Mouse (Mus musculus): Measurements from ENCODE around the gene Ftl1. TPM values are rescaled to one million over a fixed set of nuclear protein-coding genes. Genes with fewer than 3 reads are reported as not detected.
"Not testable (repeated sequence)": the region's sequence is repeated elsewhere in the genome, so short reads cannot be mapped to it uniquely, and the experiment has no call there.

Gene Ftl1
- total RNA-seq (2012; rRNA removed) (1,416 and 1,470 TPM in 2 replicates), polyA plus RNA-seq (2012; ENCODE audit: insufficient read depth in 1 of 2, insufficient read length in 2 of 2, low read depth in 1 of 2, low replicate concordance in 2 of 2, missing spikeins in 1 of 2) (1,000 to 10,000 TPM in 1 of 2 experiments, not detected in 1; 2,290 TPM)

DNA sequence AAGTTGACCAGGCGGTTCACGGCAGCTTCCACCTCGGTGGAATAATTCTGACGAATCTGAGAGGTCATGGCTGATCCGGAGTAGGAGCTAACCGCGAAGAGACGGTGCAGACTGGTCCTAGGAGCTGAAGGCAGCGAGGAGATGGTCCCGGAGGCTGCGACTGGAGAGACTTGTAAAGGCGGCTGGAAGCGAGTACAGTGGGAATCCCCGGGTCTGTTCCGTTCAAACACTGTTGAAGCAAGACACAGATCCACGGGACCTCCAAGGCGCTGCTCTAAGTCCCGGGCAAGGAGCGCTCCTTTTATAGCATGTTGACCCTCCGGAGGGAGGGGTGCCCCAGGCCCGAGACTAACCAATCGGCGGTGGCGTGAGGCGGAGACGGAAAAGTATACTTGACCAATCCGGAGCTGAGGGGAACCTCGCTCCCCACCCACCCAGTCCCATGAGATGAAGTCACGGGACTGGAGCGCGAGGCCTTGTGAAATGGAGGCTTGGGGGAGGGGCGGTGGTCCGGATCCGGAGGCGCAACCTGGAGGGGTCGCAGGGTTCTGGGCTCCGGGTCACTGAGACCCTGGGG, at the start of gene Ftl1:
Gene Ftl1, minus strand, starts transcription at position 321 of the 577 bp plus-strand sequence.
- not testable (repeated sequence) for H3K9me3 ChIP-seq (replicated peaks; ENCODE audit: insufficient read depth, low read length); H3K27me3 ChIP-seq (ENCODE audit: control insufficient read depth in 1 of 2, insufficient read depth in 2 of 2, low read length in 2 of 2)
- Histone ChIP-seq H3K27ac (ENCODE audit: control insufficient read depth, low read depth, low read length) (peak within 1 kb of the TSS; percentile 96), H3K79me2 (ENCODE audit: control insufficient read depth, insufficient read depth, low read length, poor library complexity) (peaks cover 24% of the 10 kb centered on the region), H3K36me3 (ENCODE audit: control insufficient read depth in 1 of 2, insufficient read depth in 2 of 2, low read length in 2 of 2) (peaks cover 7 to 22% of the 10 kb centered on the region in 2 experiments), H3K4me3 (ENCODE audit: control insufficient read depth in 1 of 2, insufficient read depth in 1 of 2, low read depth in 2 of 2, low read length in 2 of 2) (peak within 1 kb of the TSS; percentile 78 to 80), H3K9ac (ENCODE audit: control insufficient read depth, low read depth, low read length, poor library complexity, severe bottlenecking) (peak within 1 kb of the TSS; percentile 93), H3K4me1 (ENCODE audit: control insufficient read depth in 1 of 2, insufficient read depth in 2 of 2, low read length in 2 of 2) (peaks cover 7 to 22% of the 10 kb centered on the region in 2 experiments; a peak in 3 of 4 replicates)
- peak; percentile 85 for TF ChIP-seq USF1 (IDR thresholded peaks at IDR 0.05; ENCODE audit: low read depth, low read length)
- TF ChIP-seq EP300 (IDR thresholded peaks at IDR 0.05; ENCODE audit: low read depth in 1 of 2, low read length in 2 of 2), result peak in 1 of 2 experiments; percentile 37; a peak in 1 of 4 replicates
- TF ChIP-seq HCFC1 (IDR thresholded peaks at IDR 0.05; ENCODE audit: low read depth, low read length), result peak; percentile 64
- peak; percentile 95 for TF ChIP-seq MAZ (IDR thresholded peaks at IDR 0.05; ENCODE audit: low read depth, low read length)
- TF ChIP-seq MXI1 (IDR thresholded peaks at IDR 0.05; ENCODE audit: low read depth, low read length), result peak; percentile 60
- 0 out of 2 replicates have a peak, but pooled peaks have one; percentile 45 for TF ChIP-seq ELF1 (IDR thresholded peaks at IDR 0.05; ENCODE audit: low read depth, low read length)
- peak; percentile 95 for TF ChIP-seq BHLHE40 (IDR thresholded peaks at IDR 0.05; ENCODE audit: borderline replicate concordance, low read depth, low read length)
- TF ChIP-seq TCF12 (IDR thresholded peaks at IDR 0.05; ENCODE audit: low read depth, low read length), result 0 out of 2 replicates have a peak, but pooled peaks have one; percentile 34
- TF ChIP-seq ZMIZ1 (IDR thresholded peaks at IDR 0.05; ENCODE audit: low read depth, low read length), result peak; percentile 98
- peak; percentile 38; the same call in 1 of the 2 replicates for TF ChIP-seq MAX (IDR thresholded peaks at IDR 0.05; ENCODE audit: low read length)
- TF ChIP-seq NELFE (IDR thresholded peaks at IDR 0.05; ENCODE audit: low read depth, low read length), result peak; percentile 98
- TF ChIP-seq CHD2 (IDR thresholded peaks at IDR 0.05; ENCODE audit: low read length), result peak; percentile 53; the same call in 1 of the 2 replicates
- TF ChIP-seq POLR2AphosphoS2 (IDR thresholded peaks at IDR 0.05; ENCODE audit: low read length), result peak; percentile 98
- TF ChIP-seq TBP (IDR thresholded peaks at IDR 0.05; ENCODE audit: low read depth, low read length), result peak; percentile 98
- TF ChIP-seq POLR2A (IDR thresholded peaks at IDR 0.05; ENCODE audit: control insufficient read depth in 1 of 2, insufficient read depth in 1 of 2, low read depth in 1 of 2, low read length in 2 of 2, poor library complexity in 1 of 2), result peak; percentile 94 to 97
- 0 out of 2 replicates have a peak, but pooled peaks have one; percentile 28 for TF ChIP-seq ZKSCAN1 (IDR thresholded peaks at IDR 0.05; ENCODE audit: low read depth, low read length)
- peak; percentile 90; the same call in 1 of the 2 replicates for TF ChIP-seq POLR2AphosphoS5 (IDR thresholded peaks at IDR 0.05; ENCODE audit: borderline replicate concordance, low read depth, low read length)
- peak; percentile 98 for DNase-seq (ENCODE audit: low read depth, low spot score)

DNA sequence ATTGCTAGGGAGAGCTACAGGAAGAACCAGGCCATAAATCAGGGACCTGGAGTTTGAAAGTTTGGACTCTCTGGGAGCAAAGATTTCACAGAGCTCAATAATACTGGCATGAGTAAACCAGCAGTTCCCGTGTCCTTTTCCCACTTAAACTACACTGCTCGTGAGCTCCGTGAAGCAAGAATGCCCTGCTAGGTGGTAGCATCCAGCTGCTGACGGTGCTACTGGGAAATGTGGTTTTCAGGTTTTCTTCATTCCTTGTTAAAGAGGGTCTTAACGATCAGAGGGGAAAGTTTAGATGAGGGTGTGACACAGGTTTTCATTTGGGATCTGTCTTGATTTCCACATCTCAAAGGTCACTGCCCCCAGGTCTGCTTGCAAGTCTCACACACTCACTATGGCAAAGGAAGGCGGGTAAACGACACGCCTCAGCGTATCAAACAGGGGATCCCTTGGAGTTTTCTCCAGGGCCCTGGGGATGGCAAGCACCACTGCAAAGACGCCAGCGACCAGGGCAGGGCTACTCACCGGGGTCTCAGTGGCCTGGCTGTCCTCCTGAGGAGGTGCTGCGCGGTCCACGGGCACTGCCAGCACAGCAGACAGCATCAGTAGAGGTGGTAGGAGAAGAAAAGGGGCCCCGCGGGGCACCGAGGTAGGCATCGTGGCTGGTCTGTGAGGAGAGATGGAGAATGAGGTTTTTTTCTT, 49.6 kb upstream of the Ftl1 start:
- peak; percentile 65 for DNase-seq (ENCODE audit: low read depth, low spot score)
- TF ChIP-seq CHD1 (IDR thresholded peaks at IDR 0.05; ENCODE audit: low read depth, low read length) (peak; percentile 59; the same call in 1 of the 2 replicates), ETS1 (IDR thresholded peaks at IDR 0.05; ENCODE audit: low read depth, low read length) (no peak)
- H3K79me2 ChIP-seq (ENCODE audit: control insufficient read depth, insufficient read depth, low read length, poor library complexity), result peaks cover 26% of the 10 kb centered on the region
- peaks cover 8 to 16% of the 10 kb centered on the region in 2 experiments for H3K36me3 ChIP-seq (ENCODE audit: control insufficient read depth in 1 of 2, insufficient read depth in 2 of 2, low read length in 2 of 2)
- no peaks in the 10 kb centered on the region for H3K9me3 ChIP-seq (replicated peaks; ENCODE audit: insufficient read depth, low read length)
- H3K27ac ChIP-seq (ENCODE audit: control insufficient read depth, low read depth, low read length), result peak overlapping the region; percentile 95
- peak overlapping the region; percentile 72 to 87 for H3K4me3 ChIP-seq (ENCODE audit: control insufficient read depth in 1 of 2, insufficient read depth in 1 of 2, low read depth in 2 of 2, low read length in 2 of 2)
- H3K27me3 ChIP-seq (ENCODE audit: control insufficient read depth in 1 of 2, insufficient read depth in 2 of 2, low read length in 2 of 2), result no peaks in the 10 kb centered on the region
- peaks cover 7 to 10% of the 10 kb centered on the region in 2 experiments for H3K4me1 ChIP-seq (ENCODE audit: control insufficient read depth in 1 of 2, insufficient read depth in 2 of 2, low read length in 2 of 2)
- H3K9ac ChIP-seq (ENCODE audit: control insufficient read depth, low read depth, low read length, poor library complexity, severe bottlenecking), result peak overlapping the region; percentile 86
